Mouse (Mus musculus): ENCODE measurements at regions not wholly inside any gene's neighbourhood (a gene's known extent, or its start where the extent isn't known, plus 50 kb on each side); places are given as distances from the start of the nearest gene placed in this dataset.

DNA sequence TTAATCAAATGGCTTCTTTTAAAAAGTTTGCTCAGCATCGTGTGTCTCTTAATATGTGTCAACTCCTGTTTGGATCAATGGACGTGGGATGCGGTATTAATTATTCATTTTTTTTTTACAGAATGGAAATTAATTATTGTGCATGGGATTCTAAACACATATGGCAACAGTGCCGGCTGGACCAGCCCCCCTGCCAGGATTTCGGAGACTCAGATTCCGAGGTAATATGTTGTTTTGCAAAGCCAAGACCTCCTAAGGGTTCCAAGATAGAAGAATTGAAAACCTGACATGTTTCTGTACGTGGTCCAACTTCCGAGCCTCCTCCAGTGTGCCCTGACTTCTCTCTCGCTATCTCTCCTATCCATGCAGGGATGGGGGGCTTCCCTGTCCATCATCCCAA, 170.4 kb downstream of the 3110018I06Rik start:
- no peak for DNase-seq

DNA sequence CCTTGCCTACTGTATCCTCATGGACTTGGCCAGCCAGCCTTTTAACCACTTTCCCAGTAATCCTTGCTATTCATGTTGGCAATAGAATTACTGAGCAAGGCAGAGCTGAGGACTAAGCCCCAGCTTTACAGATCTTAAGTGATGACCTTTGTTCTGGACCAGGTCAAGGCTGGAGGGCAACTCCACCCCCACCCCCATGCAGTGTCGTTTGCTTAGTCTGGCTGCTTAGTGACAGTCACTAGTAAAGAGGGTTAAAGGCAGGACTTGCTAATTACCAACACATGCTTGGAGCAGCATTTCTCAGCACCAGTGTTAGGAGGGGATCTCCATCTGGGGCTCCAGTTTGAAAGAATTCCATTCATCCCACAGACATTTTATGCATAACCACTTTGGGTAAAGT, 174.2 kb downstream of the 3110018I06Rik start:
- no peak for DNase-seq

DNA sequence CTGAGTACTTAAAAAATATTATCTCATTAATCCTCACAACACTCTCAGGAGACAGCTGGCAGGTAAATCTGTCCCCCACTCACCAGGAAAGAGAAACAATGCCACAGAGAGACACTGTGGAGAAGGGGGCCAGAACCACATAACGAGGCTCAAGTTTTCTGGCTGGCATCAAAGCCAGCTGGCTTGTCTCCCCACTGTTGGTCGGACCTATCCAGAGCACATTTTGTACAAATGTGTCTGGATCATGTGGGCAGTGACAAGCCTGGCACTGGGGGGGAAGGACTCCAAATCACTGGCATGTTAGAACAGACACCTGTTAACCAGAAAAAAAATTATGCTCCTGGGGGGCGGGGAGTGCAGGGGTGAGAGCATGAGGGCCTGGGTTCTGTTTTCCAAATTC, 179.4 kb downstream of the 3110018I06Rik start:
- DNase-seq, result no peak

DNA sequence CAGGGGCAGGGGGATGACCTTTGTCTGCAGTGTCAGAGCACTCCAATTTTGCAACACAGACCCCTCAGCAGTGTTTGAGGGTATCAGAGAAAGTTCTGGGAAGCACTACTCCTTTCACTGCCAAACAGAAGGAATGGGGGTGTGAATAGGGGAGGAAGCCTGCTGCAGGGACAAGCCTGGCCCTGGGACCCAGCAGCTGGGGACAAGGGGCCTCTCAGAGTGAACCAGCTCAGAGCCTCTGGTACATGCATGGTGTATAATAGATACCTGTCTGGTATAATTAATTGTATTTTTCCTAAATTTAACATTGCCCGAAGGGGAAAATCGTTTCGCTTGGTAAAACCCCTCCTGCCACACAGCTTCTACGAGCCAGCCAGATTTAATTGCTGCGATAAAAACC, 180.6 kb downstream of the 3110018I06Rik start:
- no peak for DNase-seq

DNA sequence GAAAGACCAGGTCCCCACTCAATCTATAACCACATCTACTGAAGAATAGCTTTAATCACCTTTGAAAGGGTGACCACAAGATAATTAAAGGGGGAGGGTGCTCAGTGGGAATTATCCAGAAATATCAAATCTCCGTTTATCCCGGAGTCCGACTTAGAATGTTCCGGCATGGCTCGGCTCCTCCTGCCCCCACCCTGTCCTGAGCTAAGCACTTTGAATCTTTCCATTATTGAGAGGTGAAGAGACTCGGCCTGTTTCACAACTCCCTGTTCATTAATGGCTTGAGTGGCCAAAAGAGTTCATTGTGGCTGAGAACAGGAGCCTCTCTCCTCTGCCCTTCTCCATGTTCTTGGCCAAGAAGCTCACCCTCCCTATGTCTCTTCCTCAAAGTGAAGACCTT, 181.0 kb downstream of the 3110018I06Rik start:
- no peak for DNase-seq

DNA sequence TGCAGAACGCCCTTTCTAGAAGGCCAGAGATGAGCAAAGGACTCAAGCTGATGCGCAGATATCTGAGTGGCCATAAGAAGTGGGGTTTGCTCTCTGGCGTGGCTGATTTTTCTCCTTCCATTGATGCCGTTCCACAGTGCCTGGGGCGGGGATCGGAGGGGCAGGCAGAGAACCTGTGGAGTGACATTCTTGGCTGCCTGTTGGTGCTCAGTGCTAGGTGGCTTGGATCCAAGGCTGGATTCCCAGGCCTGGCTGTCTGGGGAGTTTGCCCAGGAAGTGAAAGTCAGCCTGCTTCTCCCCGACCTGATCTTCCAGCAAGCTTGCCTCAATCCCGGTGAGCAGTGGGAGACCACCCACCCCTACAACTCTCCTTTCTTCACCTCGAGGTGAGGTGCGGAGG, 181.5 kb downstream of the 3110018I06Rik start:
- peak; percentile 52 to 58 for DNase-seq

DNA sequence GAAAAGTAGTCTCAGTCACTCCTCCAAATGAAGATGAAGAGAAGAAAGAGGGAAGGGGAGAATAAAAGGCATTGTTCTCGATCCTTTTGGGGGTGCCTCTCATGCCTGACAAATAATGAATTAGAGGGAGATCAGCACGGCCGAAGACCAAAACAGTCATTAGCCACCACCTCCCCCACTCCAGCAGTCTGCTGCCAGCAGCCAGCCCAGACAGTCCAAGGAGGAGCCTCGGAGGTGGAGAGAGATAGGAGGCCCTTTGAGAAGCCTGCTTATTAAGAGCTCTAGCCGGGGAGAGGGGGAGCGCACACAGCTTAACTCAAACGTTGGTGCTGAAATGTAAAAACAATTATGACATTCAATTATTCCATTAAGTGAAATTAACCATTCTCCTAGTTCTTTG, 188.6 kb downstream of the 3110018I06Rik start:
- no peak for DNase-seq

DNA sequence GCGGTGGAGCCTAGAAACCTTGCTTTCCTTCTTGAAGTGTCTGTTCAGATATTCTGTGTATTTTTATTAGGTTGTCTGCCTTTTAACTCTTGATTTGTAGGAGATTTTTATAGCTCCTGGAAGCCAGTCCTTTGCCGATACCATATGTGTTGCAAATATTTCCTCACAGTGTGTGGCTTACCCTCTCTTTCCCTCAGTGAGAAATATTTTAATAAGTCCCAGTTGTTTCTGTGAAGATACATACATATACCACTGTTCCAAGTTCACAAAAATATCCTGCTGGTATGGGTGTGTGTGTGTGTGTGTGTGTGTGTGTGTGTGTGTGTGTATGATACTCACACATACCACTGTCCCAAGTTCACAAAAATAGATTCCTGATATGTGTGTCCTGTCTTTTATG, 199.0 kb downstream of the 3110018I06Rik start:
- DNase-seq, result no peak

DNA sequence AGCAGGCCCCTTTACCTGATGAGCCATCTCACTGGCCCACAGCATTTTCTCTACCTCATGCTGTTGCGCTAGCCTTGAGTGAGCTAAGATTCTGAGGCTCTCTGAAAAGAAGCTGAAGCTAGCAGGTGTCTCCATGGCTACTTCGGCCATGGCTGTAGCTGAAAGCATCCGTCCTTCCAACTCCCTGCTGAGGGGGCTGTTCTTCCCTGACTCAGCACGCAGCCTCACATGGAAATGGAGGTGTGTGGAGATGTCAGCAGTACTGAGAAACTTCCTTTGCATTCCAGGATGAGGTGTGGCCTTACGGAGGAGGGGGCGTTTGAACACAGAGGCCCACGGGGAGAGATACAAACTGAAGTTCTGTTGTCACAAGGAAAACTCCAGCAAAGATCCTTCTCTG, 201.0 kb downstream of the 3110018I06Rik start:
- DNase-seq, result no peak

DNA sequence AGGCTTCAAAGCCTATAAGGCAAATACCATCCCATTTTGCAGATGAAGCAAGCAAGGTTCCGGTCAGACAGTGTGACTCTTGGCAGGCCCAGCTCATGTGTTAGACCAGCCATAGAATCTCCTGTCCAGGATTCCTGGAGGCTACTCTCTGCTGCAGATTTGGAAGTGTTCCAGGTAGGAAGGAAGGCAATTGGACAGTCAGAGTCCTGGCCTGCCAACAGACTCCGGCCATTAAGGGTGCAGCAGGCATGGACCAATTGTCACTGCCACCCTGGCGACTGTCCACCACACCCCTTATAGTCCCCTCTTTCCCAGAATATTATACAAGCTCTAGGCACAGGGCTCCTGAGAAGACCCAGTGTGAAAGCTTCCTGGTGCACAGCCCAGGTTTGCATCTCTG, 201.6 kb downstream of the 3110018I06Rik start:
- no peak for DNase-seq

DNA sequence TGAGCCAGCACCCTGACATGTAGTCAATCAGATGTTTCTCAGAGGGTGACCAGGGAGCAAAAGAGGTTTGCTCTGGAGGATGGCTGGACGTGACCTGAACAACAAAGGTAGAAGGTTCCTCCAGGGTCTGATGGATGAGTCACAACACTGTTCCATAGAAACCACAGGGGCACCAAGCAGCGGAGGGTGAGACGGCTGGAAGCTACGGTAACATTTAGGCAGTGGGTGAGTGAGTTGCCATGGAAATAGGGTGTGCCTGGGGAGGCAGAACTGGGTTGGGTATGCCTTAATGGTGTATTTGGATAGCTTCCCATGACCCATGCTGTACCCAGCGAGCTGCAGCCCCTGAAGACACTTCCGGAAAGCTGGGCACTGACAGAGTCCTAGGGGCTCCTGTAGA, 205.3 kb downstream of the 3110018I06Rik start:
- DNase-seq, result no peak

DNA sequence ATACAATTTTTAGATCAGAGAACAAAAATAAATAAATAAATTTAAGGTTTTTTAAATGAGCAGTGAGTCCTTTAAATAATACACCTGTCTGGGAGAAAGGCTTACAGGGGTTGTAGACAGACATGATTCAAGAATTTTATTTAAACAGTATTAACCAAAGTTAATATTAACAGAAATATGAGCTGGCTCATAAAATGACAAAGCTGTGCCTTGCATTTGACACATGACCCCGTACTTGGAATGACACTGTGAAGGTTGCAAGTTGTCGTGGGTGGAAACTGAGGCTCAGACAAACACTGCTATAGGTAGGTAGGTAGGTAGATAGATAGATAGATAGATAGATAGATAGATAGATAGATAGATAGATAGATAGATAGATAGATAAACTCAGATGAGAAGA, 206.6 kb downstream of the 3110018I06Rik start:
- DNase-seq, result no peak

DNA sequence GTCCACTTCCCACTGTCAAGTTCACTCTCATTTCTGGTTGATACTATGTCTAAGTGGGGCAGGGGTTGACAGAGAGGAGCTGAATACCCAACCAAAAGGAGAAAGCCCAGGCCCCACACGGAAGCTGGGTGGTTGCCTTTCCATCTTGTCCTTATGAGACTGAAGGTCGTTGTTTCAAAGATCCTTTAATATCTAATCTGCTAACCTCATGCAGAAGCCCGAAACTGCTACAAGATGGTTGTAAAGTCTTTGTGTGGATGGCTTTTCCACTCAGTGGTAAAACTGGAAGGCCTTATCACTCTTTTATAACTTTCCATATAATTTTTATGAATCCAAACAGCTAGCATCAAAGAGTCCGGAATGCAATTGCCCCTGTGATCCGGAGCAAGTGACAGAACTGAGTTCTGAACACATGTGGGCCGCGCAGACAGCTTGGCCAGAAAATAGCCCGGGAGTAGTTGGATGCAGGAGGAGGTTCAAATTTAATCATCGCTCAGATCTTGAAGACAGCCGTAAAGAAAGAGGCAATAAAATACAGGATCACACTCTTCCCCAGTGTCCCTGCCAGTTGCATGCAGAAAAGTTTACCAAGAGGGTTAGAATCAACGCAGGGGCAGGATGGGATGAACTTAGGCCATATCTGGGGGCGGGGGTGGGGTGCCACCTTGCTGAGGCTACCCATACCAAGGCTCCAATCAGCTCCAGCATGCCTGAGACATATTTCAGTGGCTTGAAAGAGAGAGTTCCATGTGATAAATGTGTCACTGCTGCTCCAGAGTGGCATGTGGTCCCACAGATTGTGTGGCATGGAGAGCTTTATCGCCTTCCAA, 207.2 kb downstream of the 3110018I06Rik start:
- DNase-seq, result no peak

DNA sequence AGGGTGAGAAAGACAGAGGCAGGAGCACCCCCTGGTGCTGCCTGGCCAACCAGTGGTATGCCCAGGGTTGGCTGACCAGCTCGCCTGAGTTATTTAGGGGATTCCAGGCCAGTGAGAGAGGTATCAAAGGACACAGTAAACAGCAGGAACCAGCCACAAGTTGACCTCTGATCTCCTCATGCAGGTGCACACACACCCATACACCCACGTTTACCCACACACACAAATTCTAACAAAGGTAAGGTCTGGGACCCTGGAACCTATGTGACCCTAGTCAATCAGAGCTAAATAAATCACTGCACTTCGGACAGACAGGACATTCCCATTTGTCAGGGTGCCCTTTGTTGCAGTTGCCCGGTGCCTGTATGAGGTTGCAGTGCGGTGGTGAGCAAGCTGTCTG, 211.9 kb downstream of the 3110018I06Rik start:
- no peak for DNase-seq

DNA sequence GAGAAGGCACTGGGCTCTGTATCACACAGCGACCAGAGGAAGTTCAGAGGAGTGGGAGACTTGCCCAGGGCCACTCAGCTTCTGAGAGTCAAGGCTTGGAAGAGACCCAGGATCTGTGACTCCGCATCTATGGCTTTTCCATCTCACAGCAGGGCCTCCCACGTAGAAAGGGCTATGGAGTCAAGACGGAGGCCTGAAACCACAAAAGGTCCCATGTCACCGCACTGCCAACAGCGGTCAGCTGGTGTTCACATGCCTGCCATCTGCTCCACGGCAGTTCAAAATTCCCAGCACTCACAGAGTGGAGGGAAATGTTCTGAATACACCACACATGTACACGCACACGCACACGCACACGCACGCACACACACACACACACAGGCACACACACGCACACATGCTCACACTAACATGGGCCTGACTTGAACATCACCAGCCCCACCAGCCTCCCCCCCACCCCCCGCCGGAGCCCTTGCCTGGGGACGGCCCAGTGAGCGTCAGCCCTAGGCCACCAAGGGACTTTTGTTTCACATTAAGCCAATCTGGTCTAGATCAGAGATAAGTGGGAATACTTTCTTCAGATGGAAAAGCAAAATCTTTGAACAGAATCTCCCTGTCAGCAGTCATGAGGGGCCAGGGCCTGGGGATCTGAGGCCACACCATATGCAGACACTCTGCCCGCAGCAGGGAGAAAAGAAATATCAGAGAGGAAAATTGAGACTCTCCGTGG, 212.6 kb downstream of the 3110018I06Rik start:
- no peak for DNase-seq

DNA sequence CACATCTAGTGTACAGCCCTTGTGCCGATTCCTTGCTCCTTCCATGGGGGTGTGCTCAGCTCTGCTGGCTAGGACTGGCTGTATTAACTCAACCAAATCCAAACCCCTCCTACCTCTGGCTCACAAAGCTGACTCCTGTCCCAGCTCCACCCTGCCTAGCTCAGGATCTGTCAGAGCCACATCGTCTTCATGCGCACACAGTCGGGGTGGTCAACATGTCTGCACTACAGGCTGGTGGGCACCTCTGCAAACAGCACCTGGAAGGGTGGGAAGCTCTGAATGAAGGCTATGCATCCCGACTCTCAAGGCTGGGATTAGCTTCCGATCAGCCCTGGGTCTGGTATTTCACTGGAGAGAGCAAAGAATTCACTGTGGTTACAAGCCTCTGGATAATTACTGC, 220.4 kb downstream of the 3110018I06Rik start:
- no peak for DNase-seq

DNA sequence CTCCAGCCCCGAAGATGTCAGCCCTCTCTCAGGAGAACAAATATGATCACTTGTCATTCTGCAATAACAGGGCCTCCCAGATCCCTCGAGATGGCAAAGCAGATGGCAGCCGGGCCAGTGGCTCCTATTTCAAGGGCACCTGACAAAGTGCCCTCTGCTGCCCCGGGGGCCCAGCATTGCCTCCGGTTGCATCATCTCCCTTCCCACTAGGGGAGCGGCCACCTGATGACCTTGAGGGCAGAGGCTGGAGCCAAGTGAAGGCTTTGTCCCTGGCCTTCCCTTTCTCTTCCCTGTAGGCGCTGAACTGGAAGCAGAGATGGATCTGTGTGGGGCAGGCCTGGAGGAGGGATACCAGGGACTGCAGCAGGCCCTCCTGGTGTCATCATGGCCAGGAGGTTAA, 222.6 kb downstream of the 3110018I06Rik start:
- DNase-seq, result no peak

DNA sequence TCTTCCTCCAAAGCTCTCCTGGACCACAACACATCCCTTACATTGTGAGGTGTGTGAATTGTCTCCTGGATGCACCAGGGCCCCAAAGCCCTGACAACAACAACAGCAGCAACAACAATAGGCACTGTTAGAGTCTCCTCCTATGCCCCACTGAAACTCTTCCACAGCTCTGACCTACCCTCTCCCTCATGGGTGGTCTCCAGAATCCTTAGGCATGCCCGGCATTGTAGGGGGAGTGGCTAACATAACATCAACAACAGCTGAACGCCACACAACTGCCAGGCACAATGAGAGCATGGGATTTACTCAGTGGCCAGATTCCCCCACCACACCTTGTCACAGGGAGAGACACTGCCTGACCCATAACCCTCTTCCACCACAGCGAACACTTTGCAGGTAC, 223.2 kb downstream of the 3110018I06Rik start:
- DNase-seq, result no peak

DNA sequence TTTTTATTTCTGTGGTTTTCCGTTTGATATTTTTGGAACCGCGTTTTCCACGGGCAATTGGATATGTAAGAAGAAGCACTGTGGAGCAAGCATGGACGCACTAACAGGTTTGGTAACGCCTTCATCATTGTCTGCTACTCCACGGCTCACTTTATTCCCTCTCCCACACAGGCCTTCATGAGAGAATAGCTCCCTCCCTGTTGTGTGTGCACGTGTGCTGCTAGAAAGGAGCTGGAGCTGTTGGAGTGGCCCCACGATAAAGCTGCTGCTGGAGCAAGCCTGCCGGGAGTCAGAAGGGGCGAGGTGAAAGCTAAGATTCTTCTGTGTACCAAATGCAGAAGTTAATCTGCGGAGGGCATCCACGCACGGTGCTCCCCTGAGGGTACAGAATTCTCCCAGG, 224.8 kb downstream of the 3110018I06Rik start:
- DNase-seq, result no peak

DNA sequence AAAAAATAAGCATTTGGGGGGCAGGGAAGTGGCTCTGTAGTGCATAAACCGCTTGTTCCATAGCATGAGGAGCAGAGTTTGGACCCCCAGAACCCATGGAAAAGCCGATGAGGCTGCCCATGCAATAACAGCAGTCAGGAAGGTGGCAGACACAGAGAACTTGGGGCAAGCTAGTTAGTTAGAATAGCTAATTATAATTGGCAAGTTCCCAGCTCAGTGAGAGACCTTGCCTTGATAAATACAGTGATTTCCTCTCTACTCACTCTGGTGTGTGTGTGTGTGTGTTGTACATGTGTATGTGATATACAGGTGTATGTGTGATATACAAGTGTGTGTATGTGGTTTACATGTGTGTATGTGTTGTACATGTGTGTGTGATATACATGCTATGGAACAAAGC, 226.4 kb downstream of the 3110018I06Rik start:
- no peak for DNase-seq

DNA sequence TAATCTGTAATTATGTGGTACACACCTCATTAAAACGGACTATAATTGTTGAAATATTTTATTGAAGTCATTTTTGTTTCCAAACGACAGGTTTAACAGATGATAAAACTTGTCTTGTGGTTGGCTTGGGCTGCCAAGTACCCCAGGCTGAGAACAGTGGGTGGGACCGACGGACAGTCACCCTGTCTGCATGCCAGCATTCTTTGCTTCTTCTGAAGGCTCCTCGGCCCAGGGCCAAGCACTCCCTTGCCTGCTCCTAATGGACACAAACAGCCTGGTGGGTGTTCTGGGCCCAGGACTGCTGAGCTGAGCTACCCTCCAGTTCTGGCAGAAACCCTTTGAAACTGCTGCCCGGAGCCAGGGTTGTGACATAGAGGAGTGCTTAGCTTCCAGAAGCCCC, 227.4 kb downstream of the 3110018I06Rik start:
- no peak for DNase-seq

DNA sequence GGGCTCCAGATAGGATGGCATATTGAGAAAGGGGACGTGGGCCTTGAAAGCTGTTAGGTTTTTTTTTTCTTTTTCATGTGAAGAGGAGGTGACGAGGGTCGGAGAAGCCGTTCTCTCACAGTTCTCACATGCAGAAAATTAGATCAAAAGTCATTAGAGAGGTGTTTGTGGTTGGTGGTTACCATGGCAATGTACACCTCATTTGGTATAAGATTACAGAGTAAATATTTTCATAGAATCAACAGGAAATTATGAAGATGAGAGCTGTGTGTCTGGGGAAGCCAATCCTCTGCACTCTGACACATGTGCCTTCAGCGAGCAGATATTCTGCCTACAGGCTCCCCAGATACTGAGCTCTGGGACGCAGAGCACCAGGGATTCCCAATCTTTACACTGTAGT, 232.5 kb downstream of the 3110018I06Rik start:
- no peak for DNase-seq

DNA sequence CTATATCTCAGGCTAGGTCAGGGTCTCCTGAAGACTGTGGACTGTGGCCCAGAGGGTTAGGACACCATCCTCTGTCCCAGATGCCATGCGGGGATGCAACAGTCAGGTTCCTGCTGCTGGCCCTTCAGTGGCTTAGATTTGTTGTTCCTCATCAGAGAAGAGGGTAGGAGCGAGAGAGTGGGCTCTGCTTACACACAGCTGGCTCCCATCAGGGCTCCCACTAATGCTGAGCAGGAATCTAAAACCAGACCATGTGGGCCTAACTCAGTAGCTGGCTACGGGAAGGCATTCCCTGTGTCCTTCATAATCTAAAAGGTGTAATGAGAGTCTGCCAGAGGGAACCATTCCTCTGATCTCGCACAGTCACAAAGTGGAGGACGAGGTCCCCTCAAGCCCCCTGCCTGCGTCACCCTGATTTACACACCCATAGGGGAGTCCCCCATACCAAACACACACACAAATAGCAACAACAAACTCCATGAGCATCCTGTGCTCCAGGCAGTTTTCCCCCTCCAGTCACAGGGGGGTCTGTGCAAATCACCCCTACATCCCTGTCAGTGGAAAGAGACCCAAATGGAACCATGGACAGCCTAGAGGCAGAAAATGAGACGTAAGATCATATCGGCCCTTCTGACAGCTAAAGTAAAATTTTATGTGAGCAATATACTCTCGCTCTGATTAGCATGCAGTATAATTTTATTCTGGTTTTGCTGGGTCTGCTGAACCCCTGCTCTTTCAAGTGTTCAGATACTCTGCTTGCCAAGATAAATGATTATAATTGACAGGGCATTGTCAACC, 234.8 kb downstream of the 3110018I06Rik start:
- no peak for DNase-seq

DNA sequence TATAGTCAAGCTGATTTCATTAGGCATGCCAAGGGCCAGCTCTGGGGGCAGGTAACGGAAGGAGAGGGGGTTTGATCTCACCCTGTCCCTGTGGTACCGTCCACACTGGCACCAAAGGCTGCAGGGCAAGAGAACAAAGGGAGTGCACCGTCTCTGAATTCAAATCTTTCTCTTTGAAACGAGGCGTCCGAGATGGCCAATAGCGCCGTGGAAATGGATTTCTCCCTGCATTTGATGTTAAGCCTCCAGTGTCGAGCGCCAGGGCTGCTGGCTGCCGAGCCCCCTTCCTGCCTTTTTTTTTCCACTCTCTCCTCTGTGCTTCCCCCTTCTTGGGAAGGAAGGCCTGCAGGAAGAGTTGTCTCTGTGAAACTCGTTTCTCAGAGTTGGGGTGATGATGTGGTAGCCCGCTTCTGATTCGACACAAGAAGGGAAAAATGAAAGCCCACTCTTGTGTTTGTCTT, 235.5 kb downstream of the 3110018I06Rik start:
- no peak for DNase-seq
